Mouse (Mus musculus): ENCODE results near the gene Adi1.

Gene Adi1

GRCm38 (mm10) chr12:28675121-28675924, at the start of gene Adi1:
Gene Adi1 (plus strand): TSS chr12:28675231.
- DNase-seq (ENCODE audit: low read depth): peak; percentile 91

GRCm38 (mm10) chr12:28625407-28625806, 49.6 kb upstream of the Adi1 start:
- DNase-seq (ENCODE audit: low read depth): no peak

- no peak for DNase-seq (ENCODE audit: low read depth)
These were observed 47.9 kb upstream of the Adi1 start for GRCm38 (mm10) chr12:28627092-28627491.

- DNase-seq (ENCODE audit: low read depth): no peak
These were observed 46.6 kb upstream of the Adi1 start for GRCm38 (mm10) chr12:28628436-28628835.

- DNase-seq (ENCODE audit: low read depth): peak; percentile 47
These were observed 39.9 kb upstream of the Adi1 start for GRCm38 (mm10) chr12:28635058-28635534.

GRCm38 (mm10) chr12:28635535-28636476, 39.2 kb upstream of the Adi1 start, which contains the start of gene Rps7:
Gene Rps7 (minus strand): TSS chr12:28635953.
- peak; percentile 96 for DNase-seq (ENCODE audit: low read depth)

GRCm38 (mm10) chr12:28636543-28636942, 38.5 kb upstream of the Adi1 start:
- no peak for DNase-seq (ENCODE audit: low read depth)

GRCm38 (mm10) chr12:28638778-28639177, 36.3 kb upstream of the Adi1 start:
- DNase-seq (ENCODE audit: low read depth): no peak

GRCm38 (mm10) chr12:28649141-28650110, 25.6 kb upstream of the Adi1 start, which contains the start of gene Rnaseh1:
Gene Rnaseh1 (plus strand): TSS chr12:28649602.
- DNase-seq (ENCODE audit: low read depth): peak; percentile 95

- no peak for DNase-seq (ENCODE audit: low read depth)
These were observed 12.4 kb upstream of the Adi1 start for GRCm38 (mm10) chr12:28662628-28663027.

GRCm38 (mm10) chr12:28666734-28667133, 8.3 kb upstream of the Adi1 start:
- no peak for DNase-seq (ENCODE audit: low read depth)

- no peak for DNase-seq (ENCODE audit: low read depth)
These were observed 7.7 kb upstream of the Adi1 start for GRCm38 (mm10) chr12:28667287-28667686.

GRCm38 (mm10) chr12:28674038-28674720, 852 bp upstream of the Adi1 start:
- no peak for DNase-seq (ENCODE audit: low read depth)

- no peak for DNase-seq (ENCODE audit: low read depth)
These were observed 836 bp downstream of the Adi1 start for GRCm38 (mm10) chr12:28675925-28676209.

GRCm38 (mm10) chr12:28684674-28685073, 9.6 kb downstream of the Adi1 start:
- DNase-seq (ENCODE audit: low read depth): no peak

- DNase-seq (ENCODE audit: low read depth): no peak
These were observed 10.7 kb downstream of the Adi1 start for GRCm38 (mm10) chr12:28685771-28686170.

GRCm38 (mm10) chr12:28686199-28686879, 11.3 kb downstream of the Adi1 start:
- no peak for DNase-seq (ENCODE audit: low read depth)

GRCm38 (mm10) chr12:28688996-28689395, 14.0 kb downstream of the Adi1 start:
- DNase-seq (ENCODE audit: low read depth): peak; percentile 18

- no peak for DNase-seq (ENCODE audit: low read depth)
These were observed 15.7 kb downstream of the Adi1 start for GRCm38 (mm10) chr12:28690730-28691129.

- DNase-seq (ENCODE audit: low read depth): no peak
These were observed 18.7 kb downstream of the Adi1 start for GRCm38 (mm10) chr12:28693738-28694137.
